Mouse (Mus musculus) liver, embryonic 11.5 days (tissue): ENCODE measurements around the gene Lpin2. TPM values are rescaled to one million over a fixed set of nuclear protein-coding genes. Genes with fewer than 3 reads are reported as not detected.

Experiments
- ATAC-seq: fragments of 200-750 bp; cut with Nextera tagmentation; replicated peaks from 2 replicates; pipeline ENCODE4 v1.8.0; 2017; ENCODE audit warnings: moderate number of reproducible peaks, mild to moderate bottlenecking, moderate TSS enrichment, moderate library complexity; ENCODE audit not compliant: low FRiP score
- DNase-seq: peaks from one replicate; pipeline ENCODE4 v3.0.0-alpha.2; 2017; ENCODE audit warnings: low spot score
- H3K27ac ChIP-seq: fragments of 300-500 bp; sonication (generic); 2 replicates; pipeline ENCODE4 v1.5.1; 2014; ENCODE audit warnings: mild to moderate bottlenecking, low read depth, low read length, control low read depth
- H3K27me3 ChIP-seq: fragments of 300-500 bp; sonication (generic); replicated peaks from 2 replicates; pipeline ENCODE4 v1.6.1; 2014; ENCODE audit warnings: low read length, mixed read lengths; ENCODE audit not compliant: control insufficient read depth, insufficient read depth
- H3K36me3 ChIP-seq: fragments of 300-500 bp; sonication (generic); 2 replicates; pipeline ENCODE4 v1.6.1; 2014; ENCODE audit warnings: mild to moderate bottlenecking, low read length, moderate library complexity, mixed read lengths; ENCODE audit not compliant: control insufficient read depth, insufficient read depth
- H3K4me1 ChIP-seq: fragments of 300-500 bp; sonication (generic); replicated peaks from 2 replicates; pipeline ENCODE4 v1.6.1; 2014; ENCODE audit warnings: low read length, mixed read lengths; ENCODE audit not compliant: control insufficient read depth, insufficient read depth
- H3K4me2 ChIP-seq: fragments of 300-500 bp; sonication (generic); 2 replicates; pipeline ENCODE4 v1.6.1; 2014; ENCODE audit warnings: mild to moderate bottlenecking, control low read depth, moderate library complexity
- H3K4me3 ChIP-seq: fragments of 300-500 bp; sonication (generic); 2 replicates; pipeline ENCODE4 v1.5.1; 2014; ENCODE audit warnings: low read depth, low read length, control low read depth
- H3K9ac ChIP-seq: fragments of 300-500 bp; sonication (generic); 2 replicates; pipeline ENCODE4 v1.6.1; 2014; ENCODE audit warnings: low read depth, low read length, control low read depth
- H3K9me3 ChIP-seq: fragments of 300-500 bp; sonication (generic); 2 replicates; pipeline ENCODE4 v1.6.1; 2016; ENCODE audit warnings: low read length, inconsistent platforms, mixed read lengths; ENCODE audit not compliant: control insufficient read depth
- WGBS: fragments of 180-500 bp; shearing (Covaris S2); extraction: QIAGEN DNeasy Blood & Tissue Kit; methylation state at CpG from one replicate; pipeline ENCODE4 v1.1.7; 2014; 5-methylcytosine and 5-hydroxymethylcytosine counted together
- polyA plus RNA-seq: library from polyadenylated mRNA; unstranded; fragments of >200 nt; fragmentation: Nextera tagmentation; extraction: Ambion mirVana; gene quantifications from 2 replicates; pipeline ENCODE4 v1.2.1, GENCODE M21; 2014

Gene Lpin2
- polyA plus RNA-seq, 1 experiment from 2014 or later, result 37.7 TPM

- Histone ChIP-seq H3K9ac (no peak overlapping the region), H3K4me1 (peaks cover 77% of the 10 kb centered on the region), H3K4me2 (0 out of 2 replicates have a peak overlapping the region, but pooled peaks have one; percentile 23)
These were observed 80.8 kb downstream of the Lpin2 start for GRCm38 (mm10) chr17:71263136-71263535.

GRCm38 (mm10) chr17:71264739-71265138, 82.4 kb downstream of the Lpin2 start:
- Histone ChIP-seq H3K4me3 (0 out of 2 replicates have a peak overlapping the region, but pooled peaks have one; percentile 3), H3K36me3 (no peaks in the 10 kb centered on the region), H3K9me3 (no peaks in the 10 kb centered on the region), H3K27ac (peak overlapping the region; percentile 41), H3K27me3 (no peaks in the 10 kb centered on the region), H3K4me1 (peaks cover 75% of the 10 kb centered on the region), H3K9ac (peak overlapping the region; percentile 37; the same call in 1 of the 2 replicates), H3K4me2 (peak overlapping the region; percentile 36)
- ATAC-seq, result no peak
- WGBS, result 30% methylated on average over 4 of the region's 4 CpGs
- DNase-seq, result no peak

More at GRCm38 (mm10) chr17:71263136-71263535, 80.8 kb downstream of the Lpin2 start:
- no peak overlapping the region for H3K4me3 ChIP-seq
- DNase-seq (no peak), ATAC-seq (no peak)
- 41% methylated on average over 6 of the region's 6 CpGs for WGBS
- H3K36me3 ChIP-seq, result no peaks in the 10 kb centered on the region
- H3K27me3 ChIP-seq, result no peaks in the 10 kb centered on the region
- H3K9me3 ChIP-seq, result no peaks in the 10 kb centered on the region
- peak overlapping the region; percentile 62 for H3K27ac ChIP-seq

GRCm38 (mm10) chr17:71265336-71266051, 83.1 kb downstream of the Lpin2 start:
- H3K27me3 ChIP-seq, result no peaks in the 10 kb centered on the region
- H3K4me1 ChIP-seq, result peaks cover 69% of the 10 kb centered on the region
- H3K4me2 ChIP-seq, result peak overlapping the region; percentile 36
- no peaks in the 10 kb centered on the region for H3K9me3 ChIP-seq
- H3K27ac ChIP-seq, result peak overlapping the region; percentile 41
- ATAC-seq, result no peak
- no peaks in the 10 kb centered on the region for H3K36me3 ChIP-seq
- no peak overlapping the region for H3K4me3 ChIP-seq
- WGBS, result 58% methylated on average over 5 of the region's 5 CpGs
- no peak for DNase-seq
- peak overlapping the region; percentile 37 for H3K9ac ChIP-seq

DNA sequence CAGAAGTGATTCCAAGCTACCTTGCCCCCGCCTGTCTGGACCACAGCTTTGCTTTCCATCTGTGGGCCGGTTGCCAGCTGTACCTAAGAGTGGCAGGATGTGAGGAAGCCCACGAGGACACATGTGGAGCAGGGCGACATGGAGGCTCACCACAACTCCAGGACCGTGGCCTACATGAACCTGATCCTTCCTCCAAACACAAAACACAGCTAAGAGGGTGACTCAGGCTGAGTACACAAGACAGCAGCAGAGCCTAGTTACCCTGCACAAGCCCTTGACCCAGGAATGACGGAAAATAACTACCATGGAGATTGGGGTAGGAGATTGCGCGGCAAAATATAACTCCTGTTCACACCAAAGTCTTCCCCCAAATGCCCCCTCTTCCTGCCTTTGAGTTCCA, 85.0 kb downstream of the Lpin2 start:
- Histone ChIP-seq H3K4me2 (peak overlapping the region; percentile 38), H3K9ac (peak overlapping the region; percentile 59), H3K4me3 (peak overlapping the region; percentile 26), H3K27me3 (no peaks in the 10 kb centered on the region), H3K27ac (peak overlapping the region; percentile 77), H3K4me1 (peaks cover 60% of the 10 kb centered on the region), H3K36me3 (no peaks in the 10 kb centered on the region), H3K9me3 (no peaks in the 10 kb centered on the region)
- 77% methylated on average over 8 of the region's 8 CpGs for WGBS
- DNase-seq (no peak), ATAC-seq (no peak)

DNA sequence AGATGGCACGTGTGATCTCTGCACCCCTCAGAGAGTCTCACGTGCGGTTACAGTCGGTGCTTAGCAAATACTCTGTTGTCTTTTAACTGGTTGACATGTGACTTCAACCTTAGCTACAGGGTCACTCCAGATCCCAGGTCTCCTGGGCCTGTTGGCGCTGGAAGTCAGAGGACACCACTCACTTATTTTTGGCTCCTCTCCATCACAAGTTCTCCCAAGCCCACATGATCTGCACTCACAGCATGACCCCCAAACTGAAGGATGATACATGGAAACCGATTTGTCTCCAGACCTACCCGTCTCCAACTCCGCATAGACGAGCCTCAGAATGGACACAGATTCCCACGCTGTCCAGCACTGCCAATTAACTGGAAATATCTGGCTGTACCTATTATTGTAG, 85.8 kb downstream of the Lpin2 start:
- peaks cover 55% of the 10 kb centered on the region for H3K4me1 ChIP-seq
- H3K36me3 ChIP-seq, result peaks cover under 1% of the 10 kb centered on the region; the same call in 1 of the 2 replicates
- ATAC-seq (no peak; the same call in 1 of the 2 replicates), DNase-seq (no peak)
- no peaks in the 10 kb centered on the region for H3K9me3 ChIP-seq
- H3K9ac ChIP-seq, result peak overlapping the region; percentile 59
- 74% methylated on average over 10 of the region's 10 CpGs for WGBS
- peak overlapping the region; percentile 26 for H3K4me3 ChIP-seq
- H3K27ac ChIP-seq, result peak overlapping the region; percentile 77
- H3K4me2 ChIP-seq, result peak overlapping the region; percentile 38
- H3K27me3 ChIP-seq, result no peaks in the 10 kb centered on the region

GRCm38 (mm10) chr17:71268599-71268998, 86.2 kb downstream of the Lpin2 start:
- H3K27me3 ChIP-seq, result no peaks in the 10 kb centered on the region
- H3K27ac ChIP-seq, result peak overlapping the region; percentile 77
- H3K9ac ChIP-seq, result peak overlapping the region; percentile 46
- peak; percentile 95 for ATAC-seq
- DNase-seq, result no peak
- H3K9me3 ChIP-seq, result no peaks in the 10 kb centered on the region
- H3K36me3 ChIP-seq, result peaks cover 4% of the 10 kb centered on the region; the same call in 1 of the 2 replicates
- peak overlapping the region; percentile 38 for H3K4me2 ChIP-seq
- peaks cover 50% of the 10 kb centered on the region for H3K4me1 ChIP-seq
- WGBS, result 37% methylated on average over 3 of the region's 3 CpGs
- H3K4me3 ChIP-seq, result no peak overlapping the region; the same call in 1 of the 2 replicates

- ATAC-seq (no peak), DNase-seq (no peak)
- Histone ChIP-seq H3K4me1 (peaks cover 27% of the 10 kb centered on the region), H3K36me3 (peaks cover 7% of the 10 kb centered on the region; the same call in 1 of the 2 replicates), H3K27ac (no peak overlapping the region), H3K4me2 (no peak overlapping the region), H3K4me3 (no peak overlapping the region), H3K9me3 (no peaks in the 10 kb centered on the region), H3K9ac (no peak overlapping the region), H3K27me3 (no peaks in the 10 kb centered on the region)
- 90% methylated on average over 12 of the region's 12 CpGs for WGBS
These were observed 91.5 kb downstream of the Lpin2 start for GRCm38 (mm10) chr17:71273901-71274300.

GRCm38 (mm10) chr17:71276771-71277170, 94.4 kb downstream of the Lpin2 start:
- H3K27ac ChIP-seq, result no peak overlapping the region
- H3K4me2 ChIP-seq, result no peak overlapping the region
- H3K36me3 ChIP-seq, result peaks cover 7% of the 10 kb centered on the region; the same call in 1 of the 2 replicates
- peaks cover 21% of the 10 kb centered on the region for H3K4me1 ChIP-seq
- DNase-seq (no peak), ATAC-seq (no peak; the same call in 1 of the 2 replicates)
- H3K4me3 ChIP-seq, result no peak overlapping the region
- no peaks in the 10 kb centered on the region for H3K9me3 ChIP-seq
- H3K9ac ChIP-seq, result no peak overlapping the region
- H3K27me3 ChIP-seq, result no peaks in the 10 kb centered on the region
- WGBS, result 60% methylated on average over 10 of the region's 10 CpGs
